In genomic region chr14:55584702-55585565, GRCm38 (mm10) we compare ENCODE assay signal across 8 mouse cellular contexts. TPM values are rescaled to one million over a fixed set of nuclear protein-coding genes. Genes with fewer than 3 reads are reported as not detected.
A peak's percentile ranks its signal among the peaks of the same experiment; 100 is the strongest.
DNase-seq lines count a peak whose midpoint lies in the region; ATAC-seq lines count a peak whose summit lies in the region.

Emc9 (minus strand) TSS chr14:55585302.

- H3K27ac ChIP-seq in embryonic facial prominence, embryonic 11.5 days (replicated peaks; ENCODE audit: low read depth, low read length), result 0 out of 2 replicates have a peak within 1 kb of the TSS, but pooled peaks have one; percentile 8
- no peak within 1 kb of the TSS for H3K27ac ChIP-seq in limb, embryonic 11.5 days (replicated peaks; ENCODE audit: low read depth, low read length)
- 0 out of 2 replicates have a peak within 1 kb of the TSS, but pooled peaks have one; percentile 30 for H3K27ac ChIP-seq in midbrain, embryonic 12.5 days (replicated peaks)

- no peaks in the 10 kb centered on the region for H3K9me3 ChIP-seq in embryonic facial prominence, embryonic 11.5 days (replicated peaks; ENCODE audit: control insufficient read depth, low read length)
- H3K9me3 ChIP-seq in limb, embryonic 11.5 days (ENCODE audit: control insufficient read depth, low read length), result no peaks in the 10 kb centered on the region
- H3K9me3 ChIP-seq in midbrain, embryonic 12.5 days, result no peaks in the 10 kb centered on the region

- H3K4me2 ChIP-seq in embryonic facial prominence, embryonic 11.5 days (ENCODE audit: low read depth, low read length), result peak within 1 kb of the TSS; percentile 89
- peak within 1 kb of the TSS; percentile 87 for H3K4me2 ChIP-seq in limb, embryonic 11.5 days (ENCODE audit: low read depth, severe bottlenecking)
- peak within 1 kb of the TSS; percentile 70 for H3K4me2 ChIP-seq in midbrain, embryonic 12.5 days (replicated peaks)

- H3K27me3 ChIP-seq in embryonic facial prominence, embryonic 11.5 days (ENCODE audit: control insufficient read depth, insufficient read depth, low read length), result no peaks in the 10 kb centered on the region
- H3K27me3 ChIP-seq in limb, embryonic 11.5 days (ENCODE audit: control insufficient read depth, insufficient read depth, low read length), result no peaks in the 10 kb centered on the region
- no peaks in the 10 kb centered on the region for H3K27me3 ChIP-seq in midbrain, embryonic 12.5 days

- peak within 1 kb of the TSS; percentile 43 for H3K4me3 ChIP-seq in embryonic facial prominence, embryonic 11.5 days (ENCODE audit: low read depth, low read length)
- H3K4me3 ChIP-seq in limb, embryonic 11.5 days (ENCODE audit: low read depth, low read length), result peak within 1 kb of the TSS; percentile 46
- H3K4me3 ChIP-seq in midbrain, embryonic 12.5 days, result peak within 1 kb of the TSS; percentile 46

- H3K4me1 ChIP-seq in embryonic facial prominence, embryonic 11.5 days (ENCODE audit: control insufficient read depth, insufficient read depth, low read length), result no peaks in the 10 kb centered on the region; the same call in 1 of the 2 replicates
- H3K4me1 ChIP-seq in limb, embryonic 11.5 days (ENCODE audit: control insufficient read depth, insufficient read depth, low read length), result no peaks in the 10 kb centered on the region
- H3K4me1 ChIP-seq in midbrain, embryonic 12.5 days, result peaks cover 12% of the 10 kb centered on the region

- H3K36me3 ChIP-seq in embryonic facial prominence, embryonic 11.5 days (replicated peaks; ENCODE audit: control insufficient read depth, insufficient read depth, low read depth, low read length), result no peaks in the 10 kb centered on the region; the same call in 1 of the 2 replicates
- peaks cover 3% of the 10 kb centered on the region; the same call in 1 of the 2 replicates for H3K36me3 ChIP-seq in limb, embryonic 11.5 days (ENCODE audit: control insufficient read depth, insufficient read depth, low read length)
- peaks cover 32% of the 10 kb centered on the region for H3K36me3 ChIP-seq in midbrain, embryonic 12.5 days

- ATAC-seq in embryonic facial prominence, embryonic 11.5 days (replicated peaks; ENCODE audit: insufficient number of reproducible peaks, low FRiP score, low TSS enrichment, low read depth), result peak; percentile 63; the same call in 1 of the 2 replicates
- peak; percentile 61; the same call in 1 of the 2 replicates for ATAC-seq in limb, embryonic 11.5 days (ENCODE audit: insufficient number of reproducible peaks, low FRiP score, low TSS enrichment, low read depth)
- ATAC-seq in midbrain, embryonic 12.5 days (ENCODE audit: low FRiP score, low read depth), result peak; percentile 47; the same call in 1 of the 2 replicates

- peak within 1 kb of the TSS; percentile 66 for H3K9ac ChIP-seq in embryonic facial prominence, embryonic 11.5 days (replicated peaks; ENCODE audit: low read length)
- peak within 1 kb of the TSS; percentile 49 for H3K9ac ChIP-seq in limb, embryonic 11.5 days (ENCODE audit: low read length)
- H3K9ac ChIP-seq in midbrain, embryonic 12.5 days (replicated peaks), result peak within 1 kb of the TSS; percentile 63

- peak; percentile 69 for DNase-seq in 3134 (ENCODE audit: extremely low read depth, insufficient read length, low spot score)
- peak; percentile 91 for DNase-seq in adrenal gland, postnatal 10 days
- peak; percentile 54 for DNase-seq in embryonic facial prominence, embryonic 11.5 days (ENCODE audit: low spot score)
- peak; percentile 99 for DNase-seq in heart, adult 11 months
- DNase-seq in kidney, adult 11 months, result peak; percentile 81
- DNase-seq in limb, embryonic 11.5 days (ENCODE audit: low spot score), result peak; percentile 63
- peak; percentile 78 for DNase-seq in spleen, adult 12 weeks (ENCODE audit: low spot score)

- WGBS in embryonic facial prominence, embryonic 11.5 days, result 2% methylated on average over 43 of the region's 43 CpGs
- under 1% methylated on average over 43 of the region's 43 CpGs for WGBS in limb, embryonic 11.5 days
- WGBS in midbrain, embryonic 12.5 days, result 2% methylated on average over 43 of the region's 43 CpGs

RNA-seq across cellular contexts. Expression of gene Emc9, which starts in this region (rescaled TPM):
- 10 to 100 TPM; 43.9 to 57.2 TPM for total RNA-seq in adrenal gland, postnatal 10 days (2021)
- 3.8 and 5.3 TPM in 2 replicates for polyA plus RNA-seq in embryonic facial prominence, embryonic 11.5 days (2014; fragmentation: Nextera tagmentation; extraction: Ambion mirVana)
- 4.2 and 4.6 TPM in 2 replicates for polyA plus RNA-seq in limb, embryonic 11.5 days (2014; fragmentation: Nextera tagmentation; extraction: Ambion mirVana)
- 6.4 and 6.7 TPM in 2 replicates for polyA plus RNA-seq in midbrain, embryonic 12.5 days (2016; fragmentation: Nextera tagmentation; extraction: Ambion mirVana)
